Mouse (Mus musculus) yolk sac, embryonic 10.5 days (tissue): ENCODE measurements around the gene Ccdc6.

Experiments used
- DNase-seq: peaks from one replicate; pipeline ENCODE4 v3.0.0-alpha.2; 2017; ENCODE audit warnings: low spot score

The Ccdc6 gene

GRCm38 (mm10) chr10:70095031-70095470, 1.9 kb upstream of the Ccdc6 start:
- peak; percentile 75 for DNase-seq

GRCm38 (mm10) chr10:70095506-70096270, 1.2 kb upstream of the Ccdc6 start:
- DNase-seq, result peak; percentile 42

GRCm38 (mm10) chr10:70097291-70097901, 475 bp downstream of the Ccdc6 start:
- DNase-seq, result peak; percentile 48

- peak; percentile 54 for DNase-seq
These were observed 1.1 kb downstream of the Ccdc6 start for GRCm38 (mm10) chr10:70097911-70098569.

DNA sequence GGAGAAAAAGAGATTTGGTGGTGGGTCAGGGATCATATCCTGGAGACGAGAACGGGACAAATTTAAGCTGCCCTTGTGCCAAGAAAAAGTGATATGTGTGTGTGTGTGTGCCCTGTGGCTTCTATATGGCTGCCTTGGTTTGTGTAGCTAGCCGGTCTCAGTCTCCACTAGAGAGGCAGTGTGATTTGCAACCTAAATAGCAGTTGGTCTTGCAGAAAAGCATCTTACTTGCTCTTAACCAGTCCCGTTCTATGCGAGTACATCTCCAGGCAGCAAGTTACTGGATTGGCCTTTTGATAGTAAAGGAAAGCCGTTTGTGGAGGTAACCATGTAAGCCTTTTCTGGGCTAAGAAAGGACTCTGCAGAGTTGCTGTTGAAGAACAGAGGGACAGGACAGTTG, 1.7 kb downstream of the Ccdc6 start:
- peak; percentile 21 for DNase-seq

DNA sequence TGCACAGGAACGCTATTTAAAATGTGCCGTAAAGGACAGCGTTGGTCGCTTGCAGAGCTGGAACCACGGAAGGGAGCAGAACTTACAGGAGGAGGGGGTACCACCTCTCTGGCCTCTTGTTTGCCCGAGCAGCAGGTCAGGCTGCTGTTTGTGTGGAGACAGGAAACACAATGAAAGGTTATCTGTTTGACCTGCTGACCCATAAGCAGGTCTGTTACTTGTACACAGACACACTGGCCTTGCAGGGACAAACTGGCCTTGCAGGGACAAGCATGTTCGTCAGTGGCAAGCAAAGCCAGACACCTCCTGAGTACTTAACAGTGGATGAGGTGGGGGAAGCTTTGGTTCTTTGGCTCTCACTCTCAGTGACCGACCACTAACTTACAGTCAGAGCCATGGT, 2.1 kb downstream of the Ccdc6 start:
- peak; percentile 73 for DNase-seq

- no peak for DNase-seq
These were observed 5.2 kb downstream of the Ccdc6 start for GRCm38 (mm10) chr10:70102086-70102485.

- no peak for DNase-seq
These were observed 11.1 kb downstream of the Ccdc6 start for GRCm38 (mm10) chr10:70108016-70108415.

GRCm38 (mm10) chr10:70109974-70110373, 13.1 kb downstream of the Ccdc6 start:
- peak; percentile 84 for DNase-seq

GRCm38 (mm10) chr10:70110815-70111214, 13.9 kb downstream of the Ccdc6 start:
- no peak for DNase-seq

DNA sequence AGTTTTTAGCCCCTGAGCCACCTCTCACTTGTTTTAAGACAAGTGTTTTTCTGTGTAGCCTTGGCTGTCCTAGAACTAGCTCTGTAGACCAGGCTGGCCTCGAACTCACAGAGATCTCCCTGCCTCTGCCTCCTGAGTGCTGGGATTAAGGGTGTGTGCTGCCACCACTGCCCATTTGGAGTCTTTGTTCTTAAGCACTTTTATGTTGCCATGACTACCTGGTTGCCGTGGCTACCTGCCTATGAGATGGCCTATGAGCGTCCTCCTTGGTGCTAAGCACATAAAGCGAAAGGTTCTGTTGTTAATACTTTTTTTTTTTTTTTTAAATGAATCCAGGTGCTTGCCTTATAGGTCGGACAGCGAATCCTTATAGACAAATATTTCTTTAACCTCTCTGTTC, 14.7 kb downstream of the Ccdc6 start:
- no peak for DNase-seq

GRCm38 (mm10) chr10:70114048-70114635, 17.2 kb downstream of the Ccdc6 start:
- DNase-seq, result no peak

GRCm38 (mm10) chr10:70116454-70116853, 19.5 kb downstream of the Ccdc6 start:
- DNase-seq, result no peak

DNA sequence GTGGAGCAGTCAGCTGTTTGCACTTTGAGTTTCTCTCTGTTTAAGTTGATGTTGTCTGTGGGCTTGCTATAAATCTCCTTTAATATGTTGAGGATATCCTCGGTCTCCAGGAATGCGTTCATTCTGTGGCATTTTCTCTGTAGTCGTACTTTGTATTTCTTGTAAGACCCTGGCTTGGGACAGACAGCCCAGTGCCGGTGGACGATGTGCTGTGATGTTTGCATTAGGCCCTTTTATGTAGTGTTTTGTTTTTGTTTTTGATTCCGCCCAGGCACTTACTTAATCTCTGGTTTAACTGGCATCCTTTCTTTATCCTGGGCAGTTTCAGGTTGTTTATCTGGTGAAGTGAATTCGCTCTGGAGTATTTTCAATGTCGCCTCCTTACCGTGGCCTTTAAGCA, 22.5 kb downstream of the Ccdc6 start:
- no peak for DNase-seq

GRCm38 (mm10) chr10:70119851-70120370, 23.0 kb downstream of the Ccdc6 start:
- no peak for DNase-seq

GRCm38 (mm10) chr10:70120671-70121405, 23.9 kb downstream of the Ccdc6 start:
- no peak for DNase-seq

DNA sequence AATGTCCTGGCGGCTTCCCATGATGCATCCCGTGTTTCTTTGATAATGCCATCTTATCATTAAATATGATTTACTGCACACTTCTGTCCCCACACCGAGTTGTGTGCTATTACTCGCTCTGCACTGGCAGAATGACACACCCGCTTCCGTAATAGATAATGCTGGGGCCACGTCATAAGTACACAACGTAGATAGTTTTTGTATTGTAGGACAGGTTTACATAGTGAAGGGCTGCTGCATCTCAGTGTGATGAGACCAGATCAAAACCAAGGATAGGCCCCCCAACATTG, 24.4 kb downstream of the Ccdc6 start:
- DNase-seq, result no peak

DNA sequence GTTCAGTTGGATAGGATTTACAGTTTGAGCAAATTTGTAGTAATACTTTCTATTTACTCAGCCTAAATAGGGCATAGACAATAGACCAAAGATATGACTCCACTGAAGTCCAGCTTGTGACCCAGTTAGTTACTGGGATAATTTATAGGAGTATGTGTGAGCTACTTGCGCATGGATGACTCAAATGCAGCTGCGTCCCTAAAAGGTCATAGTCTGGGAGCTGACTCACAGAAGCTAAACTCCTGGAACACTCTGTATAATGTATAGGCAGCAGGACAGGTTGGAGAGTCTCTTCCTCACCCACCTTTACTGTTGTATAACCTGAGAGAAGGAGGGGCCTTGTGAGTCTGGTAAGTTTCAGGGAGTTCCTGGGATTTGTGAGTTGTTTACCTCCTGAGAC, 26.5 kb downstream of the Ccdc6 start:
- no peak for DNase-seq

DNA sequence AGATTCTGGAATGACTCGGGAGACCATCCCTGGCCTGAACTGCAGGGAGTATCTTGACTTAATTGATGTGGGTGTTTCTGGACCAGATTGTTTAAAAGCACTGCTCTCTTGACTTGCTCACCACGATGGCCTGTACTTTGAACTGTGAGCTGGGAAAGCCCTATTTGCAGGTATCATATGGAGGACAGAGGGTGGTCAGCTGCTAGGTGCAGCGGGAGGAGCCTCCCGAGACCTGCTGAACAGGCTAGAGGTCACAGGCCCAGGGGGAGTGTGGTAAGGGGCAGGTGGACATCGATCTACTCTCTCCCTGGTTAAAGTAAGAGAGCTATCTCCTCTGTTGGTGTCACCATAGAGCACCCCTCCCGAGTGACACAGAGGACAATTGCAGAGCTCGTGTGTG, 28.6 kb downstream of the Ccdc6 start:
- peak; percentile 84 for DNase-seq

GRCm38 (mm10) chr10:70127273-70127672, 30.4 kb downstream of the Ccdc6 start:
- peak; percentile 60 for DNase-seq

DNA sequence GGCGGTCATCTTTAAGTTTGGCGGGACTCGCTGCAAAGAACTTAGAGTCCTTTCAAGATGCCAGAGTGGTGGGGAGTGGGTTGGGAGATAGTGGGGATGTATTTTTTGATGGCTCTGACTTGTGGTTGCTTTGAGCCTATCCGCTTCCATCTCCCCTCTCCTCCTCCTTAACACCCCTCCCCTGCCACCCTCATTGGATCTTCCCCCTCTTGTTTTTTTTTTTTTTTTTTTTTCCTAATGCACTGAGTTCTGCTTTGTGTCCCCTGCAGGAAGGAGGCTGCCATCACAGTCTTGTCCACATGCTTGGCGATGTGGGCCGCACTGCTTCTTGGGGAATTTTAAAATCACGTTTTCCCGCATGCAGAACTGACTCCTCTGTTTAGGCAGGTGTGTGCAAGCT, 31.5 kb downstream of the Ccdc6 start:
- no peak for DNase-seq

DNA sequence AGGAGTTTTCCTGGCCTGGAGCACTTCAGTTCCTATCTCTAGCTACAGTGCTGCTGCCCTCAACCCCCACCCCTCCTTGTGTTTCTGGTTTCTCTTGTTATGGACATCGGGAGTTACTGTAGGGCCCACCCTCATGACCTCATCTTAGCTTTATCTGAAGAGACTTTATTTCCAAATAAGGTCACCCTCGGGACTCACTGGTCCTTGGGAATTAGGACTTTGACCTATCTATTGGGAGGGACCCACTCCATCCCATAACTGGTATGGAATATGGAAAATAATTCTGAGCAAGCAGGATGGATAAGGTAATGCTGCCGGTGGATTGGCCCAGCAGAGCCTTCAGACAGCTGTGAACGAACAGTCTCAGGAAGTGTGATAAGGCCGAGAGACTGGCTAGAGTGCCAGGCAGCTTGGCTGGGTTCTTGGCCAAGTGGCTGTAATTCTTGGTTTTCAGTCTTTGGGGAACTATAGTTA, 35.2 kb downstream of the Ccdc6 start:
- DNase-seq, result peak; percentile 42
